Mouse (Mus musculus) heart, embryonic 16.5 days (tissue): ENCODE data around the gene Olfr116. TPM values are rescaled to one million over a fixed set of nuclear protein-coding genes. Genes with fewer than 3 reads are reported as not detected.

Source experiments
- ATAC-seq: fragments of 200-750 bp; cut with Nextera tagmentation; replicated peaks from 2 replicates; pipeline ENCODE4 v1.8.0; 2017; ENCODE audit warnings: moderate number of reproducible peaks; ENCODE audit not compliant: insufficient read depth, low FRiP score; ENCODE audit errors: extremely low read depth
- H3K27ac ChIP-seq: fragments of 300-500 bp; sonication (generic); 2 replicates; pipeline ENCODE4 v1.5.1; 2014; ENCODE audit warnings: mild to moderate bottlenecking, low read length, control low read depth, moderate library complexity
- H3K27me3 ChIP-seq: fragments of 300-500 bp; sonication (generic); 2 replicates; pipeline ENCODE4 v1.6.1; 2014; ENCODE audit warnings: low read length, mixed read lengths; ENCODE audit not compliant: control insufficient read depth, insufficient read depth
- H3K36me3 ChIP-seq: fragments of 300-500 bp; sonication (generic); 2 replicates; pipeline ENCODE4 v1.6.1; 2014; ENCODE audit not compliant: control insufficient read depth, insufficient read depth
- H3K4me1 ChIP-seq: fragments of 300-500 bp; sonication (generic); 2 replicates; pipeline ENCODE4 v1.6.1; 2014; ENCODE audit warnings: low read length, mixed read lengths; ENCODE audit not compliant: control insufficient read depth, insufficient read depth
- H3K4me2 ChIP-seq: fragments of 300-500 bp; sonication (generic); 2 replicates; pipeline ENCODE4 v1.6.1; 2014; ENCODE audit warnings: low read depth, mild to moderate bottlenecking, control low read depth, low read length
- H3K4me3 ChIP-seq: fragments of 300-500 bp; sonication (generic); 2 replicates; pipeline ENCODE4 v1.5.1; 2014; ENCODE audit warnings: mild to moderate bottlenecking, control low read depth, low read length
- H3K9ac ChIP-seq: fragments of 300-500 bp; sonication (generic); 2 replicates; pipeline ENCODE4 v1.6.1; 2014; ENCODE audit warnings: low read length, control low read depth
- H3K9me3 ChIP-seq: fragments of 300-500 bp; sonication (generic); replicated peaks from 2 replicates; pipeline ENCODE4 v1.6.1; 2016; ENCODE audit warnings: low read length; ENCODE audit not compliant: control insufficient read depth
- WGBS: fragments of 180-500 bp; shearing (Covaris S2); extraction: QIAGEN DNeasy Blood & Tissue Kit; methylation state at CpG from one replicate; pipeline ENCODE4 v1.1.7; 2014; 5-methylcytosine and 5-hydroxymethylcytosine counted together
- polyA plus RNA-seq: library from polyadenylated mRNA; unstranded; fragments of >200 nt; fragmentation: Nextera tagmentation; extraction: Ambion mirVana; gene quantifications from 2 replicates; pipeline ENCODE4 v1.2.1, GENCODE M21; 2015

Gene Olfr116
- not detected in 2 replicates for polyA plus RNA-seq

GRCm38 (mm10) chr17:37627009-37627408, at the start of gene Olfr116, which contains the start of gene Olfr115:
TSS of gene Olfr116 (minus strand) at chr17:37627199.
TSS of gene Olfr115 (minus strand) at chr17:37627109.
- Histone ChIP-seq H3K27me3 (no peaks in the 10 kb centered on the region), H3K9ac (no peak within 1 kb of the TSS), H3K9me3 (peaks cover 5% of the 10 kb centered on the region; the same call in 1 of the 2 replicates), H3K4me1 (no peaks in the 10 kb centered on the region), H3K36me3 (no peaks in the 10 kb centered on the region), H3K4me2 (no peak within 1 kb of the TSS), H3K27ac (no peak within 1 kb of the TSS), H3K4me3 (no peak within 1 kb of the TSS)
- no peak for ATAC-seq
- WGBS: 78% methylated on average over 2 of the region's 2 CpGs

- H3K4me2 ChIP-seq: no peak within 1 kb of the TSS
- no peaks in the 10 kb centered on the region for H3K9me3 ChIP-seq
- no peak within 1 kb of the TSS for H3K4me3 ChIP-seq
- WGBS: 50% methylated on average over 2 of the region's 2 CpGs
- no peaks in the 10 kb centered on the region for H3K4me1 ChIP-seq
- H3K27ac ChIP-seq: no peak within 1 kb of the TSS
- no peak for ATAC-seq
- no peak within 1 kb of the TSS for H3K9ac ChIP-seq
- no peaks in the 10 kb centered on the region for H3K27me3 ChIP-seq
- no peaks in the 10 kb centered on the region for H3K36me3 ChIP-seq
These were observed 39.7 kb upstream of the Olfr116 start, which contains the start of gene Olfr118 for GRCm38 (mm10) chr17:37666688-37667087. TSS of gene Olfr118 (plus strand) at chr17:37666988.

GRCm38 (mm10) chr17:37663682-37664081, 36.7 kb upstream of the Olfr116 start, which contains the start of gene Olfr117:
TSS of gene Olfr117 (minus strand) at chr17:37663782.
- Histone ChIP-seq H3K27me3 (no peaks in the 10 kb centered on the region), H3K4me2 (no peak within 1 kb of the TSS), H3K27ac (no peak within 1 kb of the TSS), H3K4me1 (no peaks in the 10 kb centered on the region), H3K36me3 (no peaks in the 10 kb centered on the region), H3K9me3 (no peaks in the 10 kb centered on the region), H3K9ac (no peak within 1 kb of the TSS), H3K4me3 (no peak within 1 kb of the TSS)
- ATAC-seq: no peak
- 49% methylated on average over 1 of the region's 1 CpGs for WGBS

- Histone ChIP-seq H3K4me2 (no peak within 1 kb of the TSS), H3K4me3 (no peak within 1 kb of the TSS), H3K9ac (no peak within 1 kb of the TSS), H3K9me3 (no peaks in the 10 kb centered on the region), H3K4me1 (no peaks in the 10 kb centered on the region), H3K27me3 (no peaks in the 10 kb centered on the region), H3K36me3 (no peaks in the 10 kb centered on the region), H3K27ac (no peak within 1 kb of the TSS)
- no peak for ATAC-seq
These were observed 34.4 kb downstream of the Olfr116 start, which contains the start of gene Olfr114 for GRCm38 (mm10) chr17:37592643-37593042. TSS of gene Olfr114 (minus strand) at chr17:37592743.

GRCm38 (mm10) chr17:37577563-37577962, 49.4 kb downstream of the Olfr116 start, which contains the start of gene Olfr113:
TSS of gene Olfr113 (minus strand) at chr17:37577663.
- no peaks in the 10 kb centered on the region for H3K4me1 ChIP-seq
- no peaks in the 10 kb centered on the region for H3K36me3 ChIP-seq
- H3K27me3 ChIP-seq: no peaks in the 10 kb centered on the region
- H3K4me2 ChIP-seq: no peak within 1 kb of the TSS
- H3K9ac ChIP-seq: no peak within 1 kb of the TSS
- H3K9me3 ChIP-seq: no peaks in the 10 kb centered on the region
- no peak within 1 kb of the TSS for H3K27ac ChIP-seq
- no peak within 1 kb of the TSS for H3K4me3 ChIP-seq
- ATAC-seq: no peak

Other genes with a start within 250 kb of the Olfr116 start
- gene Olfr105-ps, start 248.2 kb downstream of the Olfr116 start, polyA plus RNA-seq: not detected in 2 replicates
- not detected in 2 replicates for gene Olfr106-ps, start 236.8 kb downstream of the Olfr116 start, polyA plus RNA-seq
- not detected in 2 replicates for gene Olfr107, start 228.0 kb downstream of the Olfr116 start, polyA plus RNA-seq
- not detected in 2 replicates for gene Olfr108, start 181.7 kb downstream of the Olfr116 start, polyA plus RNA-seq
- gene Olfr109, start 168.3 kb downstream of the Olfr116 start, polyA plus RNA-seq: not detected in 2 replicates
- gene H2-M2, start 143.6 kb downstream of the Olfr116 start, polyA plus RNA-seq: 0.30 and 0.46 TPM in 2 replicates
- gene Olfr110, start 134.7 kb downstream of the Olfr116 start, polyA plus RNA-seq: not detected in 2 replicates
- 0.17 TPM in 1 of 2 replicates, not detected in the other for gene Olfr111, start 119.2 kb downstream of the Olfr116 start, polyA plus RNA-seq
- gene Olfr112, start 57.7 kb downstream of the Olfr116 start, polyA plus RNA-seq: not detected in 2 replicates
- gene Olfr113, start 49.5 kb downstream of the Olfr116 start, polyA plus RNA-seq: not detected in 2 replicates
- not detected in 2 replicates for gene Olfr114, start 34.5 kb downstream of the Olfr116 start, polyA plus RNA-seq
- not detected in 2 replicates for gene Olfr115, start 90 bp downstream of the Olfr116 start, polyA plus RNA-seq
- not detected in 2 replicates for gene Olfr117, start 36.6 kb upstream of the Olfr116 start, polyA plus RNA-seq
- gene Olfr118, start 39.8 kb upstream of the Olfr116 start, polyA plus RNA-seq: not detected in 2 replicates
- not detected in 2 replicates for gene Olfr119, start 69.4 kb upstream of the Olfr116 start, polyA plus RNA-seq
- not detected in 2 replicates for gene Olfr120, start 94.6 kb upstream of the Olfr116 start, polyA plus RNA-seq
- gene Olfr121, start 121.7 kb upstream of the Olfr116 start, polyA plus RNA-seq: not detected in 2 replicates
- not detected in 2 replicates for gene Olfr122, start 141.4 kb upstream of the Olfr116 start, polyA plus RNA-seq
- gene Olfr123, start 166.3 kb upstream of the Olfr116 start, polyA plus RNA-seq: not detected in 2 replicates
- not detected in 2 replicates for gene Olfr124, start 172.7 kb upstream of the Olfr116 start, polyA plus RNA-seq
- not detected in 2 replicates for gene Olfr125, start 205.8 kb upstream of the Olfr116 start, polyA plus RNA-seq
- not detected in 2 replicates for gene Olfr126, start 220.3 kb upstream of the Olfr116 start, polyA plus RNA-seq